Mouse (Mus musculus) Muller cell, postnatal 12 days (primary cell): ENCODE results near the gene Gmpr2.

ENCODE experiments used
- DNase-seq: peaks from one replicate; pipeline ENCODE4 v3.0.0-alpha.2; 2015; ENCODE audit errors: inconsistent ontology term

The Gmpr2 gene

GRCm38 (mm10) chr14:55671833-55672740 is at the start of gene Gmpr2, which contains the start of gene Nedd8:
Gene Gmpr2 (plus strand): TSS chr14:55671941.
Gene Nedd8 (minus strand): TSS chr14:55672124.
- DNase-seq, result peak; percentile 96

DNA sequence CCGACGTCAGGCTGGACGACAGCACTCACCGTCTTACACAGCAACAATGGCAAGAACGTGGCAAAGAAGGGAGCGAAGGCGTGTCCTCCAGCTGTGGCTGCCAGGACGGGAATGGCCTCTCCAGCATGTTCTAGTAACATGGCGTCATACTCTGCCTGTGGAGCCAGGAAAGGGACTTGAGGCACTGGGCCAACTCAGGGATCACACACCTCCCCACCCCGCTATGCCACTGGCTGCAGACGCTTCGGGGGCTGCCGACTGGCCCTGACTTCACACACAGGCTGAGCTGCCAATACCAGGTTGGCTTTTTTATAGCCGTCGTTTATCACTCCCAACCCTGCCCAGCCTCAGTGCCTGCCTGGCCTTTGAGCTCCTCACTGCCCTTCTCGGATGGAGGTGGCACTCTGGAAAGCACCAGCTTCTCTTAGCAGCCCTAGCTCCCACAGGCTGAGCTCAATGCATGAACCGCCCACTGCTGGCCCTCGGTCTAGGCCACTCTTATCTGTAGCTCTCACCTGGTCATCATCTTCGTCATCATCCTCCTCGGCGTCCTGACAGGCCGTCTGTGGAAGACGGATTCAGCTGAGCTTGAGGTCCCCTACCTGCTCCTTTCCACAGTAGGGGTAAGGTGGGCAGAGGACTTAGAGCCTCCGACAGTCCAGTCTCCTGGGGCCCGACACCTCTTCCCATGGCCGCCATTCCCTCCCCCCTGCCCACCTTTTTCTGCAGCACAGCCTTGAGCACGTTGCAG is 43.5 kb upstream of the Gmpr2 start:
- no peak for DNase-seq

- DNase-seq, result peak; percentile 25
Measured at GRCm38 (mm10) chr14:55629312-55629711, 42.4 kb upstream of the Gmpr2 start.

GRCm38 (mm10) chr14:55634874-55635522 is 36.7 kb upstream of the Gmpr2 start:
- peak; percentile 93 for DNase-seq

- DNase-seq, result peak; percentile 96
Measured at GRCm38 (mm10) chr14:55635523-55636007, 36.2 kb upstream of the Gmpr2 start, which contains the start of gene Ipo4. Gene Ipo4 (minus strand): TSS chr14:55635957.

- DNase-seq, result no peak
Measured at GRCm38 (mm10) chr14:55637795-55638194, 33.9 kb upstream of the Gmpr2 start, which contains the start of gene Gm49378. Gene Gm49378 (minus strand): TSS chr14:55637895.

DNA sequence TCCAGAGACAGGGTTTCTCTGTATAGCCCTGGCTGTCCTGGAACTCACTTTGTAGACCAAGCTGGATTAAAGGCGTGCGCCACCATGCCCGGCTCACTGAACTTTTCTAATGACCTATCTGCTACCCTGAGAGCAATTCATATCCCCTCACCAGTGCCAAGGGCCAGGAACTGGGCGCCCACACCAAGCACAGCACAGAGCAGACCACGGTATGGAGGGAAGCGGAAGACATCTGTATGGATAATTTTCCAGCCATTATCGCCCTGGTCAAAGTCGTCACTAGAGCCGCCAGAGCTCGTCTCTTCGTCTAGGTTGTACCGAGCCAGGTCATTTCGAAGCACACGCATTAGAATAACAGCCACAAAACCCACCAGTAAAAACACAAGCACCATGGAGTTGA is 30.9 kb upstream of the Gmpr2 start:
- DNase-seq, result no peak

DNA sequence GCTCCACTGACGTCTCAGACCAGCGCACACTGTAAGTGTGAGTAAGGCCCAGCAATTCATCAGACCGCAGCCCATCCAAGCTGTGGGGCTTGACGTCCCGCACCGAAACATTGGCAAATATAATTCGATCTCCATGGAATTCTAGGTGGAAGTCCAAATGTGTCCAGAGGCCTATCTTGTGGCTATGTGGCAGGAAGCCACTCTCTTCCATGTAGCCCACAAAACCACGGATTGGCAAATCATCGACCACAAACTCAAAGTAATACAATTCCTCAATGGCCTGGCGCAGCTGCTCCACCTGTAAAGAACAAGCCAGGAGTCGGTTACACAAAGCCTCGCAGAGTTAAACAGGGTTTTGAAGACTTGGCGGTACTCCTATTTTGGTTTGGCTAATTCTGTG is 30.4 kb upstream of the Gmpr2 start:
- DNase-seq, result no peak

GRCm38 (mm10) chr14:55642679-55643059 is 29.1 kb upstream of the Gmpr2 start:
- no peak for DNase-seq

DNA sequence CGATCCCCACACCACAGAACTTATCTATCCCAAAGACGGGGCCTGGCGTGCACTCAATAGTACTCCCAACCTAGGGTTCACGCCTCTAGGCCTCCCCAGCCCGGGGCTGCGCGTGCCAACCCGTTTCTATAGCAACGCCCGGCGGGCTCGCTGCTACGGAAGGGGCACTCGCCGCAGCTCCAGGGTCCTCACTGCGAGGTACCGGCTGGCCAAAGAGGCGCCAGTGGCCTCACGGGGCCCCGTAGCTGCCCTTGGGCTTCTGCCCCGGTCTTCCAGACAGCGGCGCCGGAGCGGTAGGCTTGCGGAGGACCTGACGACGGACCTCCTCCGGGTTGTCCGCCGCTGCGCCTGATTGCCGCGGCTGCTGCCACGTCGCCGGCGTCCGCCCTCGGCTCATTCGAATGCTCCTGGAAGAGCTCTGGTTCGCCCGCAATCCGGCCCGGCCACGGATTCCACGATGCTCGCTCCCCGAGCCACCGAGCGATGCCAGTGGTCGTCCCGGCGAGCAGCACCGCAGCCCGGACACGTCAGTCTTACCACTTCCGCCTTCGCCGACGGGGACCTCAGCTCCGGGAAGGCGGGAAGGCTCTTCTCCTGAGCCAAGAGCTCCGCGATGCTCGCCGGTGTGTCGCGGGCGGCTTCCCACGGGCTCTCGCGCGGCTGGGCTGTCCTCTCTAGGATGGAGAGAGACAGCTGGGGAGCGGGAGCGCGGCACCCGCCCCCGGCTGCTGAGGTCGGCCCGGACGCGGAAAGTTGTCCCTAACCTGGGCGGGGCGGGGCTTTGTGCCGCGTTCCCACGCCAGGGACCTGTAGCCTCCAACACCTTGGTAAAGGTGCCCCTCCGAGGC is 28.5 kb upstream of the Gmpr2 start, which contains the start of gene Tm9sf1:
Gene Tm9sf1 (minus strand): TSS at position 747 of the 848 bp plus-strand sequence.
- DNase-seq, result peak; percentile 90

- peak; percentile 24 for DNase-seq
Measured at GRCm38 (mm10) chr14:55644261-55644888, 27.4 kb upstream of the Gmpr2 start.

- DNase-seq, result no peak
Measured at GRCm38 (mm10) chr14:55649884-55650283, 21.9 kb upstream of the Gmpr2 start, which contains the start of gene Tssk4. Gene Tssk4 (plus strand): TSS chr14:55650184.

DNA sequence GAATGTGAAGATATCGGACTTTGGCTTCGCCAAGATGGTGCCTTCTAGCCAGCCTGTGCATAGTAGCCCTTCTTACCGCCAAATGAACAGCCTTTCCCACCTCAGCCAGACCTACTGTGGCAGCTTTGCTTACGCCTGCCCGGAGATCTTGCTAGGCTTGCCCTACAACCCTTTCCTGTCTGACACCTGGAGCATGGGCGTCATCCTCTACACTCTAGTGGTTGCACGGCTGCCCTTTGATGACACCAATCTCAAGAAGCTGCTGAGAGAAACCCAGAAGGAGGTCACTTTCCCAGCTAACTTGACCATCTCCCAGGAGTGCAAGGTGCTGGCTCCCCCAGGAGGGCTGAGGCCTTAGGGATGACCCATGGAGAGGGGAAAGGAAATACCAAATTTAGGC is 20.2 kb upstream of the Gmpr2 start:
- no peak for DNase-seq

GRCm38 (mm10) chr14:55656935-55657334 is 14.8 kb upstream of the Gmpr2 start:
- DNase-seq, result no peak

DNA sequence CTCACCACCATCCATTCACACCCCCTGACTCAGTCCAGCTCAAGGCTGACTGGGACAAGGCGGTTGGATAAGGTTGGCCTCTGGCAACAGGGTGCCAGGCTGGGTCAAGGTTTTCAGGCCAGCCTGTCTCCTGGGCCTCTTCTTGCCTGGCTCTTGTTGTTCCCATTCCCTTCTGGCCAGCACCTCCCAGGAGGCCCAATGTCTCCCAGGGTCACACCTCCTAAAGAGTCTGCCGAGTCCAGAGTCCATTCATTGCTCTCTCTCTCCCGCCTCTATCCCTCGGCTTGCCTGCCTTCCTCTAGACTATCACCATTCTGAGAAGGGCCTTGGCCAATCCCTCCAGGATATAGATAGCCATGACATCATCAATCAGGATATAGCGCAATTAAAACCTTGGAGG is 13.7 kb upstream of the Gmpr2 start:
- DNase-seq, result no peak

GRCm38 (mm10) chr14:55659960-55660573 is 11.7 kb upstream of the Gmpr2 start, which contains the start of gene Mdp1:
Gene Mdp1 (minus strand): TSS chr14:55660508.
- DNase-seq, result peak; percentile 87

GRCm38 (mm10) chr14:55660636-55661035 is 11.1 kb upstream of the Gmpr2 start:
- no peak for DNase-seq

GRCm38 (mm10) chr14:55671486-55671832 is 282 bp upstream of the Gmpr2 start:
- DNase-seq, result no peak

- DNase-seq, result no peak
Measured at GRCm38 (mm10) chr14:55672741-55673060, 960 bp downstream of the Gmpr2 start.

DNA sequence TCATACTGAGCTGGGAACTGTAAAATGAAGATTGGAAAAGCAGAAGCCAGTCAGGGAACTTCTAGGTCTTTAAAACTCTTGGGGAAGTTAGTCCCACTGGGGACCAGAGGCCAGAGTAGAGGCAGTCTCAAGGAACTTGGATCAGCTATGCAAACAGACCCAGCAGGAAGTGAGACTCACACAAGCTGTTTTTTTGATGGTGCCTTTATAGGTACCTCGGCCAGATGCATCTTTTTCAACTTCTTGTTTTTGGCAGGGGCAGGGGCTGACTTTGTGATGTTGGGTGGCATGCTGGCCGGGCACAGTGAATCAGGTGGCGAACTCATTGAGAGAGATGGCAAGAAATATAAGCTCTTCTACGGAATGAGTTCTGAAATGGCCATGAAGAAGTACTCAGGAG is 5.9 kb downstream of the Gmpr2 start:
- no peak for DNase-seq
